Mouse (Mus musculus): ENCODE results near the gene Vwa2. TPM values are rescaled to one million over a fixed set of nuclear protein-coding genes. Genes with fewer than 3 reads are reported as not detected.

Vwa2 gene
- polyA plus RNA-seq, 1 experiment from 2014 or later, result 0.11 TPM

GRCm38 (mm10) chr19:56930029-56930428 is 56.0 kb downstream of the Vwa2 start:
- 65% methylated on average over 9 of the region's 9 CpGs for WGBS
- H3K4me3 ChIP-seq (ENCODE audit: control insufficient read depth in 1 of 2, insufficient read depth in 1 of 2, low read depth in 1 of 2, low read length in 2 of 2), result no peak overlapping the region
- no peak for ATAC-seq (ENCODE audit: insufficient number of reproducible peaks, insufficient read depth, low FRiP score, low read depth)

GRCm38 (mm10) chr19:56933800-56934199 is 59.8 kb downstream of the Vwa2 start:
- Histone ChIP-seq H3K36me3 (ENCODE audit: control insufficient read depth, insufficient read depth, low read length) (no peaks in the 10 kb centered on the region), H3K9ac (ENCODE audit: low read length) (no peak overlapping the region), H3K4me2 (ENCODE audit: low read length) (no peak overlapping the region), H3K4me1 (ENCODE audit: control insufficient read depth in 2 of 2, insufficient read depth in 2 of 2, low read length in 2 of 2) (peaks cover 3 to 9% of the 10 kb centered on the region in 2 experiments; a peak in 2 of 4 replicates), H3K27ac (replicated peaks in 1 of 2; ENCODE audit: control insufficient read depth in 1 of 2, insufficient read depth in 1 of 2, low read depth in 2 of 2, low read length in 2 of 2) (no peak overlapping the region), H3K4me3 (ENCODE audit: control insufficient read depth in 1 of 2, insufficient read depth in 1 of 2, low read depth in 1 of 2, low read length in 2 of 2) (no peak overlapping the region), H3K27me3 (ENCODE audit: control insufficient read depth, insufficient read depth, low read length) (no peaks in the 10 kb centered on the region), H3K9me3 (ENCODE audit: control insufficient read depth, low read length) (no peaks in the 10 kb centered on the region)
- WGBS, result 90% methylated on average over 3 of the region's 3 CpGs
- ATAC-seq (ENCODE audit: insufficient number of reproducible peaks, insufficient read depth, low FRiP score, low read depth), result no peak

More at GRCm38 (mm10) chr19:56930029-56930428, 56.0 kb downstream of the Vwa2 start:
- Histone ChIP-seq H3K36me3 (ENCODE audit: control insufficient read depth, insufficient read depth, low read length) (no peaks in the 10 kb centered on the region), H3K4me1 (ENCODE audit: control insufficient read depth in 2 of 2, insufficient read depth in 2 of 2, low read length in 2 of 2) (peaks cover 0 to 4% of the 10 kb centered on the region in 2 experiments; a peak in 1 of 4 replicates), H3K9me3 (ENCODE audit: control insufficient read depth, low read length) (no peaks in the 10 kb centered on the region), H3K27me3 (ENCODE audit: control insufficient read depth, insufficient read depth, low read length) (no peaks in the 10 kb centered on the region), H3K27ac (replicated peaks in 1 of 2; ENCODE audit: control insufficient read depth in 1 of 2, insufficient read depth in 1 of 2, low read depth in 2 of 2, low read length in 2 of 2) (no peak overlapping the region), H3K9ac (ENCODE audit: low read length) (no peak overlapping the region), H3K4me2 (ENCODE audit: low read length) (no peak overlapping the region)

GRCm38 (mm10) chr19:56935111-56935510 is 61.1 kb downstream of the Vwa2 start:
- Histone ChIP-seq H3K4me1 (ENCODE audit: control insufficient read depth in 2 of 2, insufficient read depth in 2 of 2, low read length in 2 of 2) (peaks cover 3 to 11% of the 10 kb centered on the region in 2 experiments; a peak in 3 of 4 replicates), H3K27me3 (ENCODE audit: control insufficient read depth, insufficient read depth, low read length) (no peaks in the 10 kb centered on the region), H3K27ac (replicated peaks in 1 of 2; ENCODE audit: control insufficient read depth in 1 of 2, insufficient read depth in 1 of 2, low read depth in 2 of 2, low read length in 2 of 2) (no peak overlapping the region), H3K9me3 (ENCODE audit: control insufficient read depth, low read length) (no peaks in the 10 kb centered on the region), H3K4me3 (ENCODE audit: control insufficient read depth in 1 of 2, insufficient read depth in 1 of 2, low read depth in 1 of 2, low read length in 2 of 2) (no peak overlapping the region), H3K4me2 (ENCODE audit: low read length) (no peak overlapping the region), H3K9ac (ENCODE audit: low read length) (no peak overlapping the region), H3K36me3 (ENCODE audit: control insufficient read depth, insufficient read depth, low read length) (no peaks in the 10 kb centered on the region)
- ATAC-seq (ENCODE audit: insufficient number of reproducible peaks, insufficient read depth, low FRiP score, low read depth), result no peak
- WGBS, result 85% methylated on average over 6 of the region's 6 CpGs

- no peaks in the 10 kb centered on the region for H3K9me3 ChIP-seq (ENCODE audit: control insufficient read depth, low read length)
- H3K27me3 ChIP-seq (ENCODE audit: control insufficient read depth, insufficient read depth, low read length), result no peaks in the 10 kb centered on the region
- no peak overlapping the region for H3K27ac ChIP-seq (replicated peaks in 1 of 2; ENCODE audit: control insufficient read depth in 1 of 2, insufficient read depth in 1 of 2, low read depth in 2 of 2, low read length in 2 of 2)
- H3K4me2 ChIP-seq (ENCODE audit: low read length), result no peak overlapping the region
- WGBS, result 78% methylated on average over 7 of the region's 7 CpGs
- peaks cover 4 to 11% of the 10 kb centered on the region in 2 experiments; a peak in 3 of 4 replicates for H3K4me1 ChIP-seq (ENCODE audit: control insufficient read depth in 2 of 2, insufficient read depth in 2 of 2, low read length in 2 of 2)
- H3K9ac ChIP-seq (ENCODE audit: low read length), result no peak overlapping the region
- H3K4me3 ChIP-seq (ENCODE audit: control insufficient read depth in 1 of 2, insufficient read depth in 1 of 2, low read depth in 1 of 2, low read length in 2 of 2), result no peak overlapping the region
- no peak for ATAC-seq (ENCODE audit: insufficient number of reproducible peaks, insufficient read depth, low FRiP score, low read depth)
- H3K36me3 ChIP-seq (ENCODE audit: control insufficient read depth, insufficient read depth, low read length), result no peaks in the 10 kb centered on the region
These were observed 61.7 kb downstream of the Vwa2 start for GRCm38 (mm10) chr19:56935777-56936176.

- ATAC-seq (ENCODE audit: insufficient number of reproducible peaks, insufficient read depth, low FRiP score, low read depth), result no peak
- 94% methylated on average over 8 of the region's 8 CpGs for WGBS
- Histone ChIP-seq H3K4me2 (ENCODE audit: low read length) (no peak overlapping the region), H3K4me3 (ENCODE audit: control insufficient read depth in 1 of 2, insufficient read depth in 1 of 2, low read depth in 1 of 2, low read length in 2 of 2) (no peak overlapping the region), H3K9ac (ENCODE audit: low read length) (no peak overlapping the region), H3K36me3 (ENCODE audit: control insufficient read depth, insufficient read depth, low read length) (no peaks in the 10 kb centered on the region), H3K27ac (replicated peaks in 1 of 2; ENCODE audit: control insufficient read depth in 1 of 2, insufficient read depth in 1 of 2, low read depth in 2 of 2, low read length in 2 of 2) (no peak overlapping the region), H3K9me3 (ENCODE audit: control insufficient read depth, low read length) (no peaks in the 10 kb centered on the region), H3K27me3 (ENCODE audit: control insufficient read depth, insufficient read depth, low read length) (no peaks in the 10 kb centered on the region), H3K4me1 (ENCODE audit: control insufficient read depth in 2 of 2, insufficient read depth in 2 of 2, low read length in 2 of 2) (peaks cover 4 to 14% of the 10 kb centered on the region in 2 experiments; a peak in 3 of 4 replicates)
These were observed 62.2 kb downstream of the Vwa2 start for GRCm38 (mm10) chr19:56936253-56936652.

GRCm38 (mm10) chr19:56937911-56938310 is 63.9 kb downstream of the Vwa2 start:
- Histone ChIP-seq H3K9me3 (ENCODE audit: control insufficient read depth, low read length) (no peaks in the 10 kb centered on the region), H3K4me1 (ENCODE audit: control insufficient read depth in 2 of 2, insufficient read depth in 2 of 2, low read length in 2 of 2) (peaks cover 4 to 14% of the 10 kb centered on the region in 2 experiments; a peak in 3 of 4 replicates), H3K27ac (replicated peaks in 1 of 2; ENCODE audit: control insufficient read depth in 1 of 2, insufficient read depth in 1 of 2, low read depth in 2 of 2, low read length in 2 of 2) (no peak overlapping the region), H3K9ac (ENCODE audit: low read length) (no peak overlapping the region), H3K4me2 (ENCODE audit: low read length) (no peak overlapping the region), H3K36me3 (ENCODE audit: control insufficient read depth, insufficient read depth, low read length) (no peaks in the 10 kb centered on the region), H3K27me3 (ENCODE audit: control insufficient read depth, insufficient read depth, low read length) (no peaks in the 10 kb centered on the region), H3K4me3 (ENCODE audit: control insufficient read depth in 1 of 2, insufficient read depth in 1 of 2, low read depth in 1 of 2, low read length in 2 of 2) (no peak overlapping the region)
- no peak for ATAC-seq (ENCODE audit: insufficient number of reproducible peaks, insufficient read depth, low FRiP score, low read depth)
- 94% methylated on average over 5 of the region's 5 CpGs for WGBS

- Histone ChIP-seq H3K9me3 (ENCODE audit: control insufficient read depth, low read length) (no peaks in the 10 kb centered on the region), H3K4me1 (ENCODE audit: control insufficient read depth in 2 of 2, insufficient read depth in 2 of 2, low read length in 2 of 2) (peaks cover 4 to 14% of the 10 kb centered on the region in 2 experiments; a peak in 3 of 4 replicates), H3K4me2 (ENCODE audit: low read length) (no peak overlapping the region), H3K36me3 (ENCODE audit: control insufficient read depth, insufficient read depth, low read length) (no peaks in the 10 kb centered on the region), H3K27ac (replicated peaks in 1 of 2; ENCODE audit: control insufficient read depth in 1 of 2, insufficient read depth in 1 of 2, low read depth in 2 of 2, low read length in 2 of 2) (no peak overlapping the region), H3K9ac (ENCODE audit: low read length) (no peak overlapping the region), H3K27me3 (ENCODE audit: control insufficient read depth, insufficient read depth, low read length) (no peaks in the 10 kb centered on the region), H3K4me3 (ENCODE audit: control insufficient read depth in 1 of 2, insufficient read depth in 1 of 2, low read depth in 1 of 2, low read length in 2 of 2) (no peak overlapping the region)
- WGBS, result 60% methylated on average over 9 of the region's 9 CpGs
- ATAC-seq (ENCODE audit: insufficient number of reproducible peaks, insufficient read depth, low FRiP score, low read depth), result no peak
These were observed 65.8 kb downstream of the Vwa2 start for GRCm38 (mm10) chr19:56939826-56940225.

GRCm38 (mm10) chr19:56940507-56940906 is 66.5 kb downstream of the Vwa2 start:
- Histone ChIP-seq H3K4me1 (ENCODE audit: control insufficient read depth in 2 of 2, insufficient read depth in 2 of 2, low read length in 2 of 2) (peaks cover 4 to 14% of the 10 kb centered on the region in 2 experiments; a peak in 3 of 4 replicates), H3K36me3 (ENCODE audit: control insufficient read depth, insufficient read depth, low read length) (no peaks in the 10 kb centered on the region), H3K4me3 (ENCODE audit: control insufficient read depth in 1 of 2, insufficient read depth in 1 of 2, low read depth in 1 of 2, low read length in 2 of 2) (no peak overlapping the region), H3K4me2 (ENCODE audit: low read length) (no peak overlapping the region), H3K27me3 (ENCODE audit: control insufficient read depth, insufficient read depth, low read length) (no peaks in the 10 kb centered on the region), H3K27ac (replicated peaks in 1 of 2; ENCODE audit: control insufficient read depth in 1 of 2, insufficient read depth in 1 of 2, low read depth in 2 of 2, low read length in 2 of 2) (no peak overlapping the region), H3K9me3 (ENCODE audit: control insufficient read depth, low read length) (no peaks in the 10 kb centered on the region), H3K9ac (ENCODE audit: low read length) (no peak overlapping the region)
- 58% methylated on average over 11 of the region's 11 CpGs for WGBS
- ATAC-seq (ENCODE audit: insufficient number of reproducible peaks, insufficient read depth, low FRiP score, low read depth), result no peak
